Mouse (Mus musculus) gastrocnemius, adult 2 months (tissue): ENCODE results near the gene Stard13. TPM values are rescaled to one million over a fixed set of nuclear protein-coding genes. Genes with fewer than 3 reads are reported as not detected.
A peak's percentile ranks its signal among the peaks of the same experiment; 100 is the strongest.

Experiments used
- DNase-seq: peaks from one replicate; pipeline ENCODE4 v3.0.0; 2022
- H3K27ac ChIP-seq: fragments of 200-600 bp; 2 replicates; pipeline ENCODE4 v1.8.1; 2022; ENCODE audit warnings: mild to moderate bottlenecking
- H3K4me3 ChIP-seq: fragments of 200-600 bp; 2 replicates; pipeline ENCODE4 v1.8.1; 2022; ENCODE audit warnings: mild to moderate bottlenecking, moderate library complexity
- CTCF ChIP-seq: fragments of 200-600 bp; IDR thresholded peaks from 2 replicates; pipeline ENCODE4 v1.8.1; 2022; ENCODE audit warnings: antibody characterized with exemption, mild to moderate bottlenecking, moderate library complexity
- intact Hi-C: fragments of 180-260 bp; cut with DNase I; formaldehyde crosslinking; loops from one replicate; pipeline ENCODE4 v1.15.1; 2025
- total RNA-seq, 2 experiments: library from RNA; stranded (reverse); gene quantifications; 2 replicates each; pipeline ENCODE4 v1.2.3; 2021

Stard13 gene
- total RNA-seq, 2 experiments from 2014 or later, result 6.7 to 7.4 TPM

DNA sequence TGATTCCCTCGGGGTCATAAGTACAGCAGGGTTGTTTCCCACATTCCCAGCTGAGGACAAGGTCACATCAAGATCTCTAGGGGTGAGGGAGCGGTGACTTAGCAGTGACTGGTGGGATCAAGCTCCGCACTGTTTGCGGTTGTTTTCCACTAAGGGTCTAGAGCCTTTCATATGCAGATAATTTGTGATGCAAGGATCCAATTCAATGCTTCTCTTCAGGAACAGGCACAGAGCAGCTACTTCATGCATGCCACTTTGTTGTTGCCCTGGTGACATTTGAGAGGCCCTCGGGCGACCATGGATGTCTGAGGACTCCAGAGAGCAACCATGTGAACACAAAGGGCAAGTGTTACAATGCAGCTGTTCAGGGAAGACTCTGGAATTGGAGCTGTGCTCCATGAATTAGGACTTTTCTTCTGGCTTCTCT is 14.9 kb downstream of the Stard13 start:
- TF ChIP-seq CTCF, result no peak
- intact Hi-C loops, result no loop called here
- DNase-seq, result no peak
- H3K27ac ChIP-seq, result peak overlapping the region; percentile 43
- H3K4me3 ChIP-seq, result no peak overlapping the region

DNA sequence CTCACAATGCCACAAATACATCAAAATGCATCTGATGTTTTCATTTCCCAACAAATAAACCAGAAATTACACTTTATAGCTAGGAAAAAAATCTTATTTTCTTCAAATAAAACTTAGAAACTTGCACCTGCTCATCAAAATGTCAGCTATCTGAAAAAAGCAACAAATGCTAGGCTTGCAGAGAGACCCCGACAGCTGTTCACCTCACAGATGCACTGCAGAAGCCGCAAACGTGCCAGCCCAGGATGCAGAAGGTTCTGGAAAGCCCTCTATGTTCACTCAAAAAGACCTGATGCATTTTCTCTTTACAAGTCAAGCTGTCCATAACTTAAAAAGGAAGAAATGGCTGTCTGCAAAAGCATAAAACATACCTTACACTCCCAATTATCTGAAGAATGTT is 20.5 kb downstream of the Stard13 start:
- no peak overlapping the region for H3K4me3 ChIP-seq
- TF ChIP-seq CTCF, result no peak

DNA sequence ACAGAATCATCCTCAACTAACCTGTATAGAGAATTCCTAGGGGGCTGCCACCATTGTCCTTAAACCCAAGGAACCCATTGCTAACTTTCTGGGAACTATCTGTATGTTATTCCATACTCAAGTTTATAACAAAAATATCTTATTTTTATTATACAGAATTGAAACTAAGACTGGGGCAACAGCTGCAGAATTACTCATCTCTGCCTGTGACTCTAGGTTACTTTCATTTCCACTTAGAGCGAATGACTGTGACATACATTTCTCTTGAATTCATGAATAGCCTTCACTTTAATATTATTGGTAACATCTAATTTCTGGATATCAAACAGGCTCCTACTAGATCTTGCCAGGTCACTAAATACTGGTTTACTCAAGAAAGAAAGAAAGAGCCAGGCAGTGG is 22.8 kb downstream of the Stard13 start:
- intact Hi-C loops, result no loop called here
- no peak for DNase-seq
- Histone ChIP-seq H3K4me3 (no peak overlapping the region), H3K27ac (0 out of 2 replicates have a peak overlapping the region, but pooled peaks have one; percentile 35)
- no peak for TF ChIP-seq CTCF

More for the DNA sequence above, 20.5 kb downstream of the Stard13 start:
- intact Hi-C loops, result no loop called here
- no peak overlapping the region for H3K27ac ChIP-seq
- DNase-seq, result no peak

DNA sequence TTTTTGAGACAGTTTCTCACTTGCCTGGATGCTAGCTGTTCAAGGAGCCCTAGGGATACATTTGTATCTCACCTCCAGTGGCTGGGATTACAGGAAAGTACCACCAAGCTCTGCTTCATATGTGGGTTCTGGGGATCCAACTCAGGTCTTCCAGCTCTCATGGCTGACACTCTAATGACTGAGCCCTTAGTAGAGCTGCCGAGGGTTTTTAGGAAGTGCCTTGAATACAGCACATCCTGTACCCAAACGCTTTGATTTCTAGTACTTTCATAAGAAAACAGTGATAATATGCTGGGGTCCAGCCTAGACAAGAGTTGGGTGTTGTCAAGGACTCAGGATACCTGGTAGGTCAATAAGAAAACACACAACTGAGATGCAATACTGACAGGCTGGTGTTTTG is 23.6 kb downstream of the Stard13 start:
- Histone ChIP-seq H3K4me3 (no peak overlapping the region), H3K27ac (no peak overlapping the region)
- no peak for DNase-seq
- TF ChIP-seq CTCF, result no peak
- intact Hi-C loops, result no loop called here

DNA sequence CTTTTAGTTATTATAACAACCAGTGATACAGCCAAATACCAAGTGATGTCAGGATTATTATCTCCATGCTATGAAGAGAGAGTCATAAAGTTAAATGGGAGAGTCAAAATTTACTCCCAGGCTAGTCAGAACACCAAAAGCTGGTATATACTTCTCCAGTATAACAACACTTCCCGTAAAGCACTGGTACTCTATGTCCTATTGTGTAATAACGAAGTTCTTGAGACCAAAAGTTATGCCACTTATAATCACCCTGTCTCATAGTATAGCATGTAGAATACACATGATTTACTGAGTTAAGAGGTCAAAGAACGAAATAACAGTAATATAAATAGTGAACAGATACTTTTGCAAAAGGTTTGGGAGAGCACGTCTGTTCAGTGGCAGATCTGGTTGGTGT is 28.6 kb downstream of the Stard13 start:
- intact Hi-C loops, result no loop called here
- H3K4me3 ChIP-seq, result no peak overlapping the region
- no peak for TF ChIP-seq CTCF
- DNase-seq, result no peak
- no peak overlapping the region for H3K27ac ChIP-seq

DNA sequence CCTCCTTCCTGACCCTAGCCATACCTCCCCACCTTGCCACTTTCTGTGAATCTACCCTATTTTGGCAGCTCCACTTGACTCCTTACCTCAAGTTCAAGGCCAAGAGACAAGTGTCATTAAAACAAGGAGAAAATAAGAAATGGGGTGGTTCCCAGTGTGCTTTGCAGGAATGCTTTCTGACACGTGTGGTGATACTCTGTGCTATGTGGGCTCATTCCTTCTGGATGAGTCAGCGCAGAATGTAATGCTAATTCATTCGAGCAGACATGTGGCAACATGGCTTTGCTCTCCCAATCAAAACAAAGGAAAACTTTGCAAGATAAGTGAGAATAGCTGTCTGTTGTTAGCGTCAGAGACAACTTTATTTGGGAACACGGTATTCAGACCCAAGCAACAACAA is 30.7 kb downstream of the Stard13 start:
- intact Hi-C loops, result no loop called here
- no peak for TF ChIP-seq CTCF
- H3K4me3 ChIP-seq, result no peak overlapping the region
- no peak overlapping the region for H3K27ac ChIP-seq
- no peak for DNase-seq

DNA sequence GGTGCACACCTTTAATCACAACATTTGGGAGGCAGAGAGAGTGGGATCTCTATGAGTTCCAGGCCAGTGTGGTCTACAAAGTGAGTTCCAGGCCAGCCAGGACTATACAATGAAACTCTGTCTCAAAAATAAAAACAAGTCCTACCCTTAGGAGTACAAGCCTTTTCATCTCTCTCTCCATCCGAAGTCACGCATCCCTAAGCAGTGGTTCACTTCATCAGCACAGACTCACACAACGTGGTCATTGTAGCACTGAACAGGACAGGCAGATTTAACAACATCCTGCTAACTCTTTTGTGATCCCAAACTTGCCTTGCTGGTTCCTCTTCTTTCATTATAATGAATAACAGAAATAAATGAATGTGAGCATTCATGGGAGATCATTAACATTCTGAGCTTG is 32.4 kb downstream of the Stard13 start:
- TF ChIP-seq CTCF, result no peak
- intact Hi-C loops, result no loop called here
- H3K4me3 ChIP-seq, result no peak overlapping the region

DNA sequence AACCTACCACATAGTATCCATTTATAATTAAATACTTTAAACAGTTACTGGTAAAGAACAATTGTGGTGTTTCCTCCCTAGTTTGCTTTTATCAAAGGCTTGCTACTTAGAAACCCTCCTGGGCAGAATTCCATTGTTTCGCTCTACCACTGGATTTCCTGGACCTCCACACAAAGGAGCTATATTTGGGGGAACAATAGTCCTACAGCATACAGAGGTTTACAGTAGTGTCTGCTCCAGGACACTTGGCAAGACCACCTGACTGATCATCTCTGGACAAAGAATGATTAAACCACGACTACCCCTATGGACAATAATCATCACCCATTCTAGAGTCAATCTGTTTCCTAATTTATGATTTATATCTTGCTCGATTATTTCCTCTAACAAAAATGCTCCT is 34.4 kb downstream of the Stard13 start:
- no peak for DNase-seq
- intact Hi-C loops, result loop anchor here (10.0 kb wide), 1 partner anchor 166 kb away; no protein-coding TSS in a partner anchor
- no peak overlapping the region for H3K4me3 ChIP-seq
- H3K27ac ChIP-seq, result no peak overlapping the region
- no peak for TF ChIP-seq CTCF

More for the DNA sequence above, 32.4 kb downstream of the Stard13 start:
- DNase-seq, result no peak
- no peak overlapping the region for H3K27ac ChIP-seq

DNA sequence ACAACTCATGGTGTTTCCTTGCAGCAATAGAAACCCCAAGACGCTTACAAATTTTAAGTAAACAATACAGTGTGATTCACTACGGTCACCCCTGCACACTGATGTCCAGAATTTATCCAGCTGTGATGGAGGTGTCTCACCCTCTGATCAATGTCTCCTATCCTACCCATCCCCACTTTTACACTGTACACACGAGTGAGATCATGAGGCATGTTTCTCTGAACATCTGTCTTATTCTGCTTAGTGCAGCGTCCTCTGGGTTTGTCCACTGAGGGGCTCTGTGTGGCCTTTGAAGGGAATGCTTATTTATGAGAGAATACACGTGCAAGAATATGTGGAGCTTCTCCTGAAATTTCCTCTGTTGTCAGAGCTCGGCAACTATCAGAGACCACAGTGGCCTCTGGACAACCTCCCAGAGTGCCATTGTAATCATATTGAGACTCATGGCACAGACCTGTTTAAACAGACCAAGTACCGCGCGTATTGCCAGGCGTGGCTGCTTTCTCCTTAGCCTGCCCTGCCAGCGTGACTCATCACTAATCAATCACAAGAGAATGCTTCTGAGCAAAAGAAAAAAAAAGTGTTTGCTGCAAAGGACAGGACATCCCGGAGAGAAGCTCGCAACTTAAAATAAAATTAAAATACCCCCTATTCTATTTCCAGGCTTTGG is 36.9 kb downstream of the Stard13 start:
- Histone ChIP-seq H3K4me3 (no peak overlapping the region), H3K27ac (no peak overlapping the region)
- no peak for TF ChIP-seq CTCF
- intact Hi-C loops, result loop anchor here (10.0 kb wide), 1 partner anchor 168 kb away; no protein-coding TSS in a partner anchor
- DNase-seq, result no peak

DNA sequence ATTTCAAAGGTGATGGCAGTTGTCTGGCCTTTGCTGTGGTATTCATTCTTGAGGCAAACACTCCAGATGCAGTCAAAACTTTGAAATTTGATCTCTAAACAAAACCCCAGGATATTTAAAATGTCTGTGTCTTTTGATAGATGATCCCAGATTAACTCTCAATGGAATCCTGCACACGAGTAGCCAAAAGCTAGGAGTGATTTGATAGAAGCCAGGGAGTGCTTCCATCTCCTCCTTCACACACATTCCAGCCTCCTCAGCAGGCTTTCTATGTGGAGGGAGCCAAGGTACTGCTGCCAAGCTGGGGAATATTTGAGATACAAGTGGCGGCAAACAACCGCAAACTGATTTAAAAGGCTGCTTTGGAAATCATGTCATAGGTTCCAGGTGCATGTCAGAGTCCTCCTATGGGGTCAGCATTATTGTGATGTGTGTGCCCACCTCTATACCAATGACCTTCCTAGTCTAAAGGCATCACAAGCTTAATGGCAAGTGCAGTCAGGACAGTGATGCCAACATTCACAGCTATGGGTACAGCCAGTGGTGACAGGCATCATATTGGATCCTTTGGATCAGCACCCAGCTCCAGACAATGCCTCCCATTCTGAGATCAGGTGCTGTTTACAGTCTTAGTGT is 39.6 kb downstream of the Stard13 start:
- H3K27ac ChIP-seq, result no peak overlapping the region
- no peak for DNase-seq
- TF ChIP-seq CTCF, result no peak
- intact Hi-C loops, result loop anchor here (10.0 kb wide), 1 partner anchor 171 kb away; no protein-coding TSS in a partner anchor
- H3K4me3 ChIP-seq, result no peak overlapping the region

DNA sequence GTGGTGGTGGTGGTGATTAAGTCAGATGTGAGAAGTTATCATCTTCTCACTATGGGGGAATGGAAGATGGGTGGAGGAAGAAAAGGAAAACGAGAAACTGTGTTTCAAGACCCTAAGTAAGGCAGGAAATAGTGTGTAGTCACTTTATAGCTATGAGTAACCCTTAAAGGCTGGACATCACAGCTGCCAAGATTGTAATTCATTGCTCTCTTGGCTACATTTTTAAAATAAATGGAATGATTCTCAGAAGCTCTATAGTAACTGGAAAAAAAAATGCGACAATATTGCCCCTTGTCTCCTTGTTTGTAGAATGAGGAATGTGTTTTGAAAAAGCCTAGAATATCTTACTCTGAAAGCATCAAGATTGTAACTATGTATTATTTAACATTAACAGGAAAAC is 41.4 kb downstream of the Stard13 start:
- no peak for DNase-seq
- intact Hi-C loops, result loop anchor here (10.0 kb wide), 1 partner anchor 173 kb away; no protein-coding TSS in a partner anchor
- no peak for TF ChIP-seq CTCF
- Histone ChIP-seq H3K4me3 (no peak overlapping the region), H3K27ac (no peak overlapping the region)

DNA sequence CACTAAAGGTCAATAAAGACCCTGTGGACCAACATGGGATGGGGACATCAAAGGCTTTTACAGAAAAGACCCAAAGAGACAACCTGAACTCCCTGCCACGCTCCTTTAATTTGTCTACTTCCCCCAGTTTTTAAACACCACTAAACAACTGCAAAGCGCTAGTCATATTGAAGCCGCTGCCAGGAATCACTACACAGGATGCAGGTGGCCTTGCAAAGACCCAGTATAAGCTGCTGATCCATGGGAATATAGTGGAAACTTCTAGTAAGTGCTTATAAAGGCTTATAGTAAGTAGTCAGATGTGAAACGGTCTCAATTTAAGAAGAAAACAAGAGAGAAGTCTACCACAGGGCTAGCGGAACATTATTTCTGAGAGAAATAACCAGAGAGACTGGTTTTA is 42.9 kb downstream of the Stard13 start:
- H3K4me3 ChIP-seq, result peak overlapping the region; percentile 88
- DNase-seq, result no peak
- peak overlapping the region; percentile 87 for H3K27ac ChIP-seq
- intact Hi-C loops, result loop anchor here (10.0 kb wide), 1 partner anchor 174 kb away; no protein-coding TSS in a partner anchor
- TF ChIP-seq CTCF, result no peak

DNA sequence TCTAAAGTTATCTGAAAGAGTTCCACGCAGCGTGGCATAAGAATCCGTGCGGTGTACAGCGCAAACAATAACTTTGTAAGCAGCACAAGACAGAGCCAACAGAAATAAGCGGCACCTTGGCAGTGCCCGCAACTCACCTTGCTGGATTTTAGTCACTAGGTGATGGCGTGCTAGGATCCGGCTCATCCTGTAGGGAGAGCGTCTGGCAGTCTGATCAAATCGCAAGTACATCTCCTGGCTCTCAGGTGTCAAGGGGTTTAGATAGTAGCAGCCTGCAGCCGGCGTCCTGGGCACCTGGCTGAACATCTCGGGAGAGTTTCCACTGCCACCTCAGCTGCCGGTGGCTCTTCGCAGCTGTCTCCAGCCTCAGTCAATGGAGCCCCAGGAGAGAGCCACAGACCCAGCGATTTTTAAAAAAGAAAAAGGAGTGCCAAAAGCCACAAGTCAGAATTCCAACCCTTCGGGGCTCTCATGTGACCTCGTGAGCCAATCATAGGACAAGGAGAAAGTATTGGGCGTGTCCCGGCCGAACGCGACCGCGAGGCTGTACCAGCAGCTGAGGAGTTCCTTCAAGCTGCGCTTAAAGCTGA is 43.8 kb downstream of the Stard13 start:
- H3K4me3 ChIP-seq, result peak overlapping the region; percentile 88
- DNase-seq, result peak; percentile 78
- intact Hi-C loops, result loop anchor here (5.0 to 10.0 kb wide), 2 partner anchors 48 to 175 kb away; no protein-coding TSS in a partner anchor
- peak overlapping the region; percentile 87 for H3K27ac ChIP-seq
- TF ChIP-seq CTCF, result no peak
